Mouse (Mus musculus): ENCODE measurements around the gene Serpinf2.

DNA sequence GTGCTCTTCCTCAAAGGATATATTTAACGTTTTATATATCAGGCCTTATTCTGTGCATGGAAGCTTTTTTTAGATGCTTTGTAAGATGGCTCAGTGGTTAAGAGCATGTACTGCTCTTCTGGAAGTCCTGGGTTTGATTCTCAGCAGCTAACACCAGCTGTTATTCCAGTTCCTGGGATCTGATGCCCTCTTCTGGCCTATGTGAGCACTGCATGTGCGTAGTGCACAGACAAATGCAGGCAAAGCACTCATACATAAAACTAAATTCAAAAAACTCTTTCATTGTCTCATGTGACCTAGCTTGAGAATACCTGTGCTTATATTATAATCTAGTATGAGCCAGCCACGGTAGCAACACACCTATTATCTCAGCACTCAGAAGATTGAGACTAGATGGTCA, 32.5 kb downstream of the Serpinf2 start:
- TF ChIP-seq POLR2A (IDR thresholded peaks at IDR 0.05; ENCODE audit: control insufficient read depth, extremely low read depth, insufficient read depth, low read length, poor library complexity): no peak
- TF ChIP-seq CTCF (IDR thresholded peaks at IDR 0.05; ENCODE audit: borderline replicate concordance, control insufficient read depth, extremely low read depth, insufficient read depth, low read length, poor library complexity): no peak
